Mouse (Mus musculus) gastrocnemius, adult 8-10 months (tissue): ENCODE data around the gene Zbbx. TPM values are rescaled to one million over a fixed set of nuclear protein-coding genes. Genes with fewer than 3 reads are reported as not detected.

Source experiments
- DNase-seq, 2 experiments: peaks; one replicate each; pipeline ENCODE4 v3.0.0; 2022; ENCODE audit warnings: low spot score in 2 of 2
- total RNA-seq, 4 experiments: library from RNA; stranded (reverse); gene quantifications; 2 replicates each; pipeline ENCODE4 v1.2.4; 2022

Gene Zbbx
- total RNA-seq = not detected

GRCm38 (mm10) chr3:75164838-75165496 lies at the start of gene Zbbx:
Gene Zbbx, minus strand, starts transcription at chr3:75165034.
- no peak for DNase-seq

- DNase-seq = no peak
Observed at GRCm38 (mm10) chr3:75202808-75203503, 38.1 kb upstream of the Zbbx start.

- DNase-seq = no peak
Observed at GRCm38 (mm10) chr3:75182606-75183005, 17.8 kb upstream of the Zbbx start.

GRCm38 (mm10) chr3:75141876-75142275 lies 23.0 kb downstream of the Zbbx start:
- no peak for DNase-seq

GRCm38 (mm10) chr3:75104867-75105266 lies 60.0 kb downstream of the Zbbx start:
- no peak for DNase-seq

- DNase-seq = no peak
Observed at GRCm38 (mm10) chr3:75085762-75086161, 79.1 kb downstream of the Zbbx start.

- no peak for DNase-seq
Observed at GRCm38 (mm10) chr3:75078906-75079305, 85.9 kb downstream of the Zbbx start.

- no peak for DNase-seq
Observed at GRCm38 (mm10) chr3:75009701-75010100, 155.1 kb downstream of the Zbbx start.

Other genes starting within 250 kb of the Zbbx start
- not detected for gene Serpini2, start 105.0 kb upstream of the Zbbx start, total RNA-seq